Mouse (Mus musculus): Measurements from ENCODE around the gene Rack1. TPM values are rescaled to one million over a fixed set of nuclear protein-coding genes. Genes with fewer than 3 reads are reported as not detected.
A peak's percentile ranks its signal among the peaks of the same experiment; 100 is the strongest.

The Rack1 gene
- polyA plus RNA-seq, 1 experiment, result 2,993 TPM

DNA sequence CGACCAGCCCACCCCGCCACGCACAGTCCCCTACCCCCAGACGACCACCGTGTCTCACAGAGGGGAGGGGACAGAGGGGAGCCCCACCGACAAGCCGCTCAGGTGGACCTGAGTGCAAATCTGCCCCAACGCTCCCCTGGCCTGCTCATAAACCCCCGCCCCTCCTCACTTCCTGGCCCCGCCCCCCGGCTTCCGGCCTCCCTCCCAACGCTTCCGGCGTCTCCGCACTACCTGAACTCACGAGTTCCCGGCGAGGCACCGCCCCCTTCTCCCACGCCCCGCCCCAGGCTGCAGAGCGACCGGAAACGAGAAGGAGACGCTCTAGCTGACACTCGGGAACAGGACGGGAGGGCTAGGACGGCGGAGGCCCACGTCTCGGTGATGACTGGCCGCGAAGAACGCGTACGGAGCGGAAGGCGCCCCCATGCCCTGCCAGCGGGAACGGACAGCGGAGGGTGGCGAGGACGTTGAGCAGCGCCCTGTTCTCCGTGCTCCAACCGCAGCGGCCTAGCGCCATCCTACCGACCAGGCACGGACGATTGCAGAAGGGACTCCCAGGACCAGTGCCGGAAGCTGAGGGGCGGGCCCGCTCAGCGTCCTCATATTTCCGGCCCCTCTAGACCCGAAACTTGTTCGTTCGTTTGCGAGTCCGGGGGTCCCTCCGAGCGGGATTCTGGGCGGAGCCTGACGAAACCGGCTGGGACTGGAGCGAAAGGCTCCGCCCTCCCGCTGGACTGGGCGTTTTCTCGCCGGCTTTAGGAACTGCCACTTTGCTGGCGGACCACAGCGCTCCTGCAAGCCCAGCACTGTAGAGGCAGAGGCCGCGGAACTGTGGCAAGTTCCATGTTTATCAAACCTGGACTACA lies 16.9 kb downstream of the Rack1 start, which contains the start of gene Trim41:
Gene Trim41, minus strand, starts transcription at position 554 of the 866 bp plus-strand sequence.
- peak within 1 kb of the TSS; percentile 74 for H3ac ChIP-seq (ENCODE audit: control insufficient read depth, insufficient read length)
- H3K4me2 ChIP-seq (ENCODE audit: low read depth), result peak within 1 kb of the TSS; percentile 91
- H3K4me3 ChIP-seq, result peak within 1 kb of the TSS; percentile 79
- H3K27me3 ChIP-seq (ENCODE audit: control insufficient read depth, insufficient read depth, insufficient read length), result no peaks in the 10 kb centered on the region
- TF ChIP-seq MYOD1 (IDR thresholded peaks at IDR 0.05; ENCODE audit: control insufficient read depth in 1 of 3, insufficient read length in 2 of 3, low read depth in 2 of 3), result peak in 1 of 3 experiments; percentile 38
- no peak for TF ChIP-seq E2F4 (IDR thresholded peaks at IDR 0.05; ENCODE audit: insufficient read depth)
- TF ChIP-seq POLR2A (IDR thresholded peaks at IDR 0.05; ENCODE audit: insufficient read length, low read depth), result peak; percentile 78
- peak; percentile 44 for TF ChIP-seq REST (IDR thresholded peaks at IDR 0.05; ENCODE audit: insufficient read depth, insufficient read length)
- no peak for TF ChIP-seq TCF12 (IDR thresholded peaks at IDR 0.05; ENCODE audit: insufficient read depth, poor library complexity, severe bottlenecking)
- TF ChIP-seq MYOG (IDR thresholded peaks at IDR 0.05; ENCODE audit: control insufficient read depth in 1 of 3, insufficient read depth in 1 of 3, insufficient read length in 2 of 3, low read depth in 2 of 3), result peak in 1 of 3 experiments; percentile 52
- no peak for TF ChIP-seq TCF3 (IDR thresholded peaks at IDR 0.05; ENCODE audit: insufficient read length, low read depth)
- peak; percentile 48 for TF ChIP-seq SRF (IDR thresholded peaks at IDR 0.05; ENCODE audit: control insufficient read depth, insufficient read length, low read depth)
- TF ChIP-seq USF1 (IDR thresholded peaks at IDR 0.05; ENCODE audit: low read depth), result no peak
- TF ChIP-seq POLR2AphosphoS2 (IDR thresholded peaks at IDR 0.05; ENCODE audit: insufficient read length, low read depth), result peak; percentile 94
- no peak for TF ChIP-seq CEBPB (IDR thresholded peaks at IDR 0.05; ENCODE audit: insufficient read depth, poor library complexity, severe bottlenecking)
- TF ChIP-seq MAX (IDR thresholded peaks at IDR 0.05; ENCODE audit: low read depth), result no peak
- peaks cover 4% of the 10 kb centered on the region for H3K36me3 ChIP-seq (ENCODE audit: control insufficient read depth, insufficient read depth)
- peaks cover 36% of the 10 kb centered on the region for H3K79me2 ChIP-seq (ENCODE audit: control insufficient read depth, insufficient read depth)

DNA sequence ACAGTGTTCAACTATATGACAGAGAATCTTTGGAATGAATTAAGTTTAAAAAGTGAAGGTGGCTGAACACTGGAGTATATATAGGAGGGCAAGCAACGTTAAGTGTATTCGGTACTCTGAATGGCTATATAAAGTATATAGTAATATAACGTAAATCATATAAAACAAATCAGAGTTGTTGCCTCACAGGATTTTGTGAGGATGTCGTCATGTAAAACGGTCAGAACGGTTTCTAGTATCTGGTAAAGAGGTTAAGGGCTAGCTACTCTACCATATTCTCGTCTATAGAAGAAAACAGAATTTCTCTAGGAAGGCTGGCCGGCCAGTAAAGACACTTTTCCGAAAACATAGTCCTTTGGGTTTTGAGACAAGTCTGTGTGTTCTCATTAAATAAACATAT lies 17.7 kb downstream of the Rack1 start:
- TF ChIP-seq USF1 (IDR thresholded peaks at IDR 0.05; ENCODE audit: low read depth), result no peak
- TF ChIP-seq MYOG (IDR thresholded peaks at IDR 0.05; ENCODE audit: control insufficient read depth in 1 of 3, insufficient read depth in 1 of 3, insufficient read length in 2 of 3, low read depth in 2 of 3), result no peak
- TF ChIP-seq REST (IDR thresholded peaks at IDR 0.05; ENCODE audit: insufficient read depth, insufficient read length), result no peak
- no peak for TF ChIP-seq CEBPB (IDR thresholded peaks at IDR 0.05; ENCODE audit: insufficient read depth, poor library complexity, severe bottlenecking)
- TF ChIP-seq TCF3 (IDR thresholded peaks at IDR 0.05; ENCODE audit: insufficient read length, low read depth), result no peak
- TF ChIP-seq E2F4 (IDR thresholded peaks at IDR 0.05; ENCODE audit: insufficient read depth), result no peak
- no peak for TF ChIP-seq MAX (IDR thresholded peaks at IDR 0.05; ENCODE audit: low read depth)
- no peak for TF ChIP-seq TCF12 (IDR thresholded peaks at IDR 0.05; ENCODE audit: insufficient read depth, poor library complexity, severe bottlenecking)
- no peak for TF ChIP-seq POLR2AphosphoS2 (IDR thresholded peaks at IDR 0.05; ENCODE audit: insufficient read length, low read depth)
- no peak for TF ChIP-seq MYOD1 (IDR thresholded peaks at IDR 0.05; ENCODE audit: control insufficient read depth in 1 of 3, insufficient read length in 2 of 3, low read depth in 2 of 3)
- TF ChIP-seq POLR2A (IDR thresholded peaks at IDR 0.05; ENCODE audit: insufficient read length, low read depth), result no peak
- no peak for TF ChIP-seq SRF (IDR thresholded peaks at IDR 0.05; ENCODE audit: control insufficient read depth, insufficient read length, low read depth)

DNA sequence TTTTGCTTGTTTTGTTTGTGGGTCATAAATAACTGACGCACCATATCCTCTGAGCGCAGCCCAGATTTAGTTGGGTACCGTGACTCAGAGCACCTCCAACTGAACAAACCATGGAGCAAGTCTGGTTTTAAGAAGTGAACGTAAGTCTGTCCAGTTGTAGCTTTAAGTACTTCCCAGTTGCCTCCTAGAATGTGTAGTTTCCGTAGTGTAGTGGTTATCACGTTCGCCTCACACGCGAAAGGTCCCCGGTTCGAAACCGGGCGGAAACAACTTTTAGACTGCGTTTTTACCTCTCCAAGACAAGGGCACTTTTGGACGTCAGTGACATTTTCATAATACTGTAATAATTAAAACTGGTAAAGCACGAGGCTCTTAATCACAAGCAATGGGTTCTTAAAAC lies 18.2 kb downstream of the Rack1 start:
- H3K27me3 ChIP-seq (ENCODE audit: control insufficient read depth, insufficient read depth, insufficient read length), result no peaks in the 10 kb centered on the region
- TF ChIP-seq MYOD1 (IDR thresholded peaks at IDR 0.05; ENCODE audit: control insufficient read depth in 1 of 3, insufficient read length in 2 of 3, low read depth in 2 of 3) (no peak), MAX (IDR thresholded peaks at IDR 0.05; ENCODE audit: low read depth) (peak; percentile 47), MYOG (IDR thresholded peaks at IDR 0.05; ENCODE audit: control insufficient read depth in 1 of 3, insufficient read depth in 1 of 3, insufficient read length in 2 of 3, low read depth in 2 of 3) (no peak), POLR2AphosphoS2 (IDR thresholded peaks at IDR 0.05; ENCODE audit: insufficient read length, low read depth) (no peak)

More for the DNA sequence above, 17.7 kb downstream of the Rack1 start:
- peak overlapping the region; percentile 74 for H3ac ChIP-seq (ENCODE audit: control insufficient read depth, insufficient read length)
- H3K27me3 ChIP-seq (ENCODE audit: control insufficient read depth, insufficient read depth, insufficient read length), result no peaks in the 10 kb centered on the region
- H3K36me3 ChIP-seq (ENCODE audit: control insufficient read depth, insufficient read depth), result no peaks in the 10 kb centered on the region
- H3K4me2 ChIP-seq (ENCODE audit: low read depth), result peak overlapping the region; percentile 91
- H3K79me2 ChIP-seq (ENCODE audit: control insufficient read depth, insufficient read depth), result peaks cover 36% of the 10 kb centered on the region
- H3K4me3 ChIP-seq, result peak overlapping the region; percentile 79

DNA sequence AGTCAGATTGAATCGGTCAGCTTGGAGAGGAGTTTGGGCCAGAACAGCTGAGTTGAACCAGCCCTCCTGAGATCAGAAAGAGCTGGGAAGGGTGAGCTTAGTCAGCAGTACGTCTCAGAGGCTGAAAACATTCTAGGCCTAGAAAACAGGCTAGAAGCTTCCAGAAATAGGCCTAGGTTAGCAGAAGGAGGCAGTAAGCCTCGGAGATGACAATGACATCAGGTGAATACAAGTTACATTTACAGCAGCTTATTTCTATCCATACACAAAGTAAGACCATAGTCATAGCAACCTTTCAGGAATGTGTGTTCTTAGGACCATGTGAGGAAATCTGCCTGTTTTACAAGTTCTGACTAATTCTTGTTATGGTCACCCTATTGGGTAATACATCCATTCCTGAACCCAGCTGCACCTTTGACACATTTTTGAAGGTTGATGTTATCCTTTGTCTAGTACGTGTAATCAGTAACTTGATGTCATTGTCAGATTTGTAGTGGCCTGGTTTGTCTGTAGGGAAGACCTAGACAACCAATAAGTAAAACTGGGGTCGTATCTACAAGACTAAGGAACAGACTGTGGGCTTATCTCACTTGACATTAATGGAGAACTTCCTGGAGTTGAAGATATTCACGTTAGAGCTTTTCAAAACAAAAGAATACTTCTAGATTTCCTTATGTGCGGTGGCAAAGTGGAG lies 19.6 kb downstream of the Rack1 start:
- Histone ChIP-seq H3K79me2 (ENCODE audit: control insufficient read depth, insufficient read depth) (peaks cover 18% of the 10 kb centered on the region), H3K27me3 (ENCODE audit: control insufficient read depth, insufficient read depth, insufficient read length) (no peaks in the 10 kb centered on the region), H3ac (ENCODE audit: control insufficient read depth, insufficient read length) (no peak overlapping the region), H3K4me2 (ENCODE audit: low read depth) (peak overlapping the region; percentile 37), H3K4me3 (no peak overlapping the region), H3K36me3 (ENCODE audit: control insufficient read depth, insufficient read depth) (no peaks in the 10 kb centered on the region)
- TF ChIP-seq TCF12 (IDR thresholded peaks at IDR 0.05; ENCODE audit: insufficient read depth, poor library complexity, severe bottlenecking), result no peak
- TF ChIP-seq MYOD1 (IDR thresholded peaks at IDR 0.05; ENCODE audit: control insufficient read depth in 1 of 3, insufficient read length in 2 of 3, low read depth in 2 of 3), result no peak
- no peak for TF ChIP-seq MAX (IDR thresholded peaks at IDR 0.05; ENCODE audit: low read depth)
- no peak for TF ChIP-seq REST (IDR thresholded peaks at IDR 0.05; ENCODE audit: insufficient read depth, insufficient read length)
- TF ChIP-seq POLR2A (IDR thresholded peaks at IDR 0.05; ENCODE audit: insufficient read length, low read depth), result no peak
- TF ChIP-seq CEBPB (IDR thresholded peaks at IDR 0.05; ENCODE audit: insufficient read depth, poor library complexity, severe bottlenecking), result no peak
- no peak for TF ChIP-seq USF1 (IDR thresholded peaks at IDR 0.05; ENCODE audit: low read depth)
- no peak for TF ChIP-seq POLR2AphosphoS2 (IDR thresholded peaks at IDR 0.05; ENCODE audit: insufficient read length, low read depth)
- no peak for TF ChIP-seq E2F4 (IDR thresholded peaks at IDR 0.05; ENCODE audit: insufficient read depth)
- TF ChIP-seq SRF (IDR thresholded peaks at IDR 0.05; ENCODE audit: control insufficient read depth, insufficient read length, low read depth), result no peak
- no peak for TF ChIP-seq TCF3 (IDR thresholded peaks at IDR 0.05; ENCODE audit: insufficient read length, low read depth)

More for the DNA sequence above, 18.2 kb downstream of the Rack1 start:
- peaks cover 31% of the 10 kb centered on the region for H3K79me2 ChIP-seq (ENCODE audit: control insufficient read depth, insufficient read depth)
- no peaks in the 10 kb centered on the region for H3K36me3 ChIP-seq (ENCODE audit: control insufficient read depth, insufficient read depth)
- no peak overlapping the region for H3ac ChIP-seq (ENCODE audit: control insufficient read depth, insufficient read length)
- H3K4me3 ChIP-seq, result peak overlapping the region; percentile 79
- peak overlapping the region; percentile 91 for H3K4me2 ChIP-seq (ENCODE audit: low read depth)

Measured in myocyte (in vitro differentiated cells).